Mouse (Mus musculus): Measurements from ENCODE around the gene Ythdf1. TPM values are rescaled to one million over a fixed set of nuclear protein-coding genes. Genes with fewer than 3 reads are reported as not detected.

Ythdf1 gene
- polyA plus RNA-seq, 1 experiment from 2014 or later, result 11.6 TPM

- Histone ChIP-seq H3K4me2 (ENCODE audit: low read depth, low read length) (no peak overlapping the region), H3K4me3 (replicated peaks; ENCODE audit: low read length) (no peak overlapping the region), H3K27ac (ENCODE audit: low read length) (no peak overlapping the region), H3K9me3 (replicated peaks; ENCODE audit: control insufficient read depth, low read length) (no peaks in the 10 kb centered on the region), H3K27me3 (ENCODE audit: control insufficient read depth, insufficient read depth, low read length) (peaks cover 48% of the 10 kb centered on the region), H3K9ac (ENCODE audit: low read length) (no peak overlapping the region), H3K36me3 (ENCODE audit: control insufficient read depth, insufficient read depth, low read length) (no peaks in the 10 kb centered on the region), H3K4me1 (ENCODE audit: control insufficient read depth, insufficient read depth, low read length) (peaks cover 18% of the 10 kb centered on the region)
- 68% methylated on average over 15 of the region's 15 CpGs for WGBS
- no peak for ATAC-seq (ENCODE audit: insufficient read depth, low FRiP score)
Measured at GRCm38 (mm10) chr2:180896819-180897625, 23.7 kb downstream of the Ythdf1 start.

- no peaks in the 10 kb centered on the region for H3K9me3 ChIP-seq (replicated peaks; ENCODE audit: control insufficient read depth, low read length)
- ATAC-seq (ENCODE audit: insufficient read depth, low FRiP score), result no peak
- no peak overlapping the region for H3K4me2 ChIP-seq (ENCODE audit: low read depth, low read length)
- no peak overlapping the region for H3K4me3 ChIP-seq (replicated peaks; ENCODE audit: low read length)
- H3K27me3 ChIP-seq (ENCODE audit: control insufficient read depth, insufficient read depth, low read length), result peaks cover 59% of the 10 kb centered on the region
- H3K9ac ChIP-seq (ENCODE audit: low read length), result no peak overlapping the region
- H3K4me1 ChIP-seq (ENCODE audit: control insufficient read depth, insufficient read depth, low read length), result peaks cover 18% of the 10 kb centered on the region
- 72% methylated on average over 11 of the region's 11 CpGs for WGBS
- no peak overlapping the region for H3K27ac ChIP-seq (ENCODE audit: low read length)
- H3K36me3 ChIP-seq (ENCODE audit: control insufficient read depth, insufficient read depth, low read length), result no peaks in the 10 kb centered on the region
Measured at GRCm38 (mm10) chr2:180895837-180896525, 24.8 kb downstream of the Ythdf1 start.

- Histone ChIP-seq H3K4me2 (ENCODE audit: low read depth, low read length) (no peak overlapping the region), H3K4me3 (replicated peaks; ENCODE audit: low read length) (no peak overlapping the region), H3K36me3 (ENCODE audit: control insufficient read depth, insufficient read depth, low read length) (no peaks in the 10 kb centered on the region), H3K9ac (ENCODE audit: low read length) (no peak overlapping the region), H3K4me1 (ENCODE audit: control insufficient read depth, insufficient read depth, low read length) (peaks cover 18% of the 10 kb centered on the region), H3K9me3 (replicated peaks; ENCODE audit: control insufficient read depth, low read length) (no peaks in the 10 kb centered on the region), H3K27ac (ENCODE audit: low read length) (no peak overlapping the region), H3K27me3 (ENCODE audit: control insufficient read depth, insufficient read depth, low read length) (peaks cover 65% of the 10 kb centered on the region)
- no peak for ATAC-seq (ENCODE audit: insufficient read depth, low FRiP score)
- 72% methylated on average over 3 of the region's 3 CpGs for whole genome bisulfite sequencing
Measured at GRCm38 (mm10) chr2:180895321-180895720, 25.4 kb downstream of the Ythdf1 start.

GRCm38 (mm10) chr2:180894734-180895133 lies 26.0 kb downstream of the Ythdf1 start:
- no peak overlapping the region for H3K9ac ChIP-seq (ENCODE audit: low read length)
- no peak for ATAC-seq (ENCODE audit: insufficient read depth, low FRiP score)
- H3K9me3 ChIP-seq (replicated peaks; ENCODE audit: control insufficient read depth, low read length), result no peaks in the 10 kb centered on the region
- H3K36me3 ChIP-seq (ENCODE audit: control insufficient read depth, insufficient read depth, low read length), result no peaks in the 10 kb centered on the region
- H3K4me3 ChIP-seq (replicated peaks; ENCODE audit: low read length), result peak overlapping the region; percentile 46; the same call in 1 of the 2 replicates
- H3K27ac ChIP-seq (ENCODE audit: low read length), result no peak overlapping the region
- peaks cover 71% of the 10 kb centered on the region for H3K27me3 ChIP-seq (ENCODE audit: control insufficient read depth, insufficient read depth, low read length)
- peak overlapping the region; percentile 65; the same call in 1 of the 2 replicates for H3K4me2 ChIP-seq (ENCODE audit: low read depth, low read length)
- WGBS, result 1% methylated on average over 13 of the region's 13 CpGs
- H3K4me1 ChIP-seq (ENCODE audit: control insufficient read depth, insufficient read depth, low read length), result peaks cover 18% of the 10 kb centered on the region

- ATAC-seq (ENCODE audit: insufficient read depth, low FRiP score), result 0 out of 2 replicates have a peak, but pooled peaks have one; percentile 12
- Histone ChIP-seq H3K9me3 (replicated peaks; ENCODE audit: control insufficient read depth, low read length) (no peaks in the 10 kb centered on the region), H3K27ac (ENCODE audit: low read length) (no peak overlapping the region), H3K4me2 (ENCODE audit: low read depth, low read length) (peak overlapping the region; percentile 65), H3K36me3 (ENCODE audit: control insufficient read depth, insufficient read depth, low read length) (no peaks in the 10 kb centered on the region), H3K27me3 (ENCODE audit: control insufficient read depth, insufficient read depth, low read length) (peaks cover 77% of the 10 kb centered on the region), H3K4me1 (ENCODE audit: control insufficient read depth, insufficient read depth, low read length) (peaks cover 18% of the 10 kb centered on the region), H3K9ac (ENCODE audit: low read length) (no peak overlapping the region), H3K4me3 (replicated peaks; ENCODE audit: low read length) (peak overlapping the region; percentile 46)
- under 1% methylated on average over 57 of the region's 57 CpGs for whole genome bisulfite sequencing
Measured at GRCm38 (mm10) chr2:180894029-180894623, 26.6 kb downstream of the Ythdf1 start.

DNA sequence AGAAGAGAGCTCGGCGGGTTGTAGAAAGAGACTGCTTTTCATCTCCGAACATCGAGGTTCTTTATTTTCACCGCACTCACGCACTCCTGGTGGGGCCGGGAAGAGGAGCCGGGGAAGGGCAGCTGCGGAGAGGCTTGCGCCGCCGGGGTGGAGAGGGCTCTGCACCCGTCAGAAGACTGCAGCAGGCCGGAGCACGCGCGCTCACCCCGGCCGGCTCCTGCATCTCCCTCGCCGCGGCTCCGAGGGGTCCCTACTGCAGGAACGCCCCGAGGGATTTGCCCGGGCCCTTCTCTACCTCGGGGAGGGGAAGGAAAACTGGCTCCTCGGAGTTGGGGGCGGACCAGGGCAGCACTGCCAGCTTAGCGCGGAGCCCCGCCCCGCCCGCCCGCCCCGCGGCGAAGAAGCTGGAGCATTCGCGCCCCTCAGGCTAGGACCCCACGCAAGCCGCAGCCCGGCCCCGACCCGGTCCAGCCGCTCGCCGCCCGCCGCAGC lies 27.2 kb downstream of the Ythdf1 start:
- under 1% methylated on average over 50 of the region's 50 CpGs for WGBS
- no peaks in the 10 kb centered on the region for H3K9me3 ChIP-seq (replicated peaks; ENCODE audit: control insufficient read depth, low read length)
- peak; percentile 15; the same call in 1 of the 2 replicates for ATAC-seq (ENCODE audit: insufficient read depth, low FRiP score)
- peaks cover 18% of the 10 kb centered on the region for H3K4me1 ChIP-seq (ENCODE audit: control insufficient read depth, insufficient read depth, low read length)
- peaks cover 83% of the 10 kb centered on the region for H3K27me3 ChIP-seq (ENCODE audit: control insufficient read depth, insufficient read depth, low read length)
- peak overlapping the region; percentile 46 for H3K4me3 ChIP-seq (replicated peaks; ENCODE audit: low read length)
- peak overlapping the region; percentile 65 for H3K4me2 ChIP-seq (ENCODE audit: low read depth, low read length)
- H3K36me3 ChIP-seq (ENCODE audit: control insufficient read depth, insufficient read depth, low read length), result no peaks in the 10 kb centered on the region
- H3K27ac ChIP-seq (ENCODE audit: low read length), result no peak overlapping the region
- H3K9ac ChIP-seq (ENCODE audit: low read length), result no peak overlapping the region

DNA sequence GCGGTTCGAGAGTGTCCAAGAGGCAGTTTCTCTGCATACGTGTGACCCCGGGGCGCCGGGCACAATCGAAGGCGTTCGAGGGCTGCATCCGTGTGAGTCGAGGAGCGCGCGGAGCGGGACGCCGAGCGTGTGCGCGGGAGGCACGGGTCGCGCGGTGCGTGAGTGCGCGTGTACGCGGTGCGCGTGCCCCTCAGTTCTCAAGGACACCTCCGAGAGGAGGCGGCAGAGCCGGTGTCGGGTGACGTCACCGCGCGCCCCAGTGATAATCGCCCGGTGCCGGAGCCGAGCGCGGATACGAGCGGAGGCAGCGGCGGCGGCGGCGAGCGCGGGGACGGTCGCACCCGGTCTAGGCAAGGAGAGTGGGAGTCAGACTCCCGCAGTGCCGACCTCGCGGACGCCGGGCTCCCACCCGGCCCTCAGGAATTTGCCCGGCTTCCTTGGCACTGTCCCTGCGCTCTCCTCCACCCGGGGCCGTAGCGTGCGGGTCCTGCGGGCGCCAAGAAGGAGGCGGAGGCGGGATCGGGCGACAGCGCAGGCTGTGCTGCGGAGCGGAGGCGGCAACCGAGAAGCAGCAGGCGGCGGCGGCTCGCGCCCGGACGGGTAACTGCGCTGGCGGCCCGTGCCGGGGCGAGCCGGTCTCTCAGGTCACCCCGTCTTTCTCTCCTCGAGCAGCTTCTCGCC lies 27.8 kb downstream of the Ythdf1 start:
- H3K27ac ChIP-seq (ENCODE audit: low read length), result no peak overlapping the region
- no peaks in the 10 kb centered on the region for H3K36me3 ChIP-seq (ENCODE audit: control insufficient read depth, insufficient read depth, low read length)
- H3K27me3 ChIP-seq (ENCODE audit: control insufficient read depth, insufficient read depth, low read length), result peaks cover 85% of the 10 kb centered on the region
- H3K4me2 ChIP-seq (ENCODE audit: low read depth, low read length), result peak overlapping the region; percentile 65
- no peak for ATAC-seq (ENCODE audit: insufficient read depth, low FRiP score)
- H3K4me1 ChIP-seq (ENCODE audit: control insufficient read depth, insufficient read depth, low read length), result peaks cover 18% of the 10 kb centered on the region
- H3K4me3 ChIP-seq (replicated peaks; ENCODE audit: low read length), result peak overlapping the region; percentile 46
- no peaks in the 10 kb centered on the region for H3K9me3 ChIP-seq (replicated peaks; ENCODE audit: control insufficient read depth, low read length)
- no peak overlapping the region for H3K9ac ChIP-seq (ENCODE audit: low read length)
- WGBS, result under 1% methylated on average over 97 of the region's 97 CpGs

DNA sequence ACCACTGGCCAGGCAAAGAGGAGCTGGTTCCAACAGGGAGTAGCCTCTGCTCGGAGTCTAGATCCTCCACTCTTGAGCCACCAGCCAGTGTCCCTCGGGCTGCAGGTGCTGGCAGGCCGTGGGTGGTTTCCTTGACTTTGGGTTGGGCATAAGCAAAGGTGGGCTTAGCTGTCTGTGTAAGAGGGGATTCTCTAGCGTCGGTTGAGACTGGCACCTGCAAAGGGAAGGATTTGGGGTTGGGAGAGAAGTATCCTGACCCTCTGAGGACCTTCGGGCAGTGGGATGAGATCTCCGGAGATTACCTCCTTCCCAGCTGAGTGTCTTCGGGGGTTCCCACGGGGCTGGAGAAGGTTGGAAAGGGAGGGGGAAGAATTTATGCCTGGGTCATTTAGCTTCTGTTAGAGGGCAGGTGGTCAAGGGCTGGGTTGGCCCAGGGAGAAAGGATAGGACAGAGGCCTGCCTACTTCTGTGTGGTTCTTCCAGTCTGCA lies 28.9 kb downstream of the Ythdf1 start:
- no peak overlapping the region for H3K4me2 ChIP-seq (ENCODE audit: low read depth, low read length)
- H3K9me3 ChIP-seq (replicated peaks; ENCODE audit: control insufficient read depth, low read length), result no peaks in the 10 kb centered on the region
- H3K27ac ChIP-seq (ENCODE audit: low read length), result no peak overlapping the region
- no peak overlapping the region for H3K4me3 ChIP-seq (replicated peaks; ENCODE audit: low read length)
- no peaks in the 10 kb centered on the region for H3K36me3 ChIP-seq (ENCODE audit: control insufficient read depth, insufficient read depth, low read length)
- peaks cover 18% of the 10 kb centered on the region for H3K4me1 ChIP-seq (ENCODE audit: control insufficient read depth, insufficient read depth, low read length)
- no peak overlapping the region for H3K9ac ChIP-seq (ENCODE audit: low read length)
- peaks cover 82% of the 10 kb centered on the region for H3K27me3 ChIP-seq (ENCODE audit: control insufficient read depth, insufficient read depth, low read length)
- WGBS, result 7% methylated on average over 9 of the region's 9 CpGs
- ATAC-seq (ENCODE audit: insufficient read depth, low FRiP score), result no peak

Data from stomach, embryonic 16.5 days (tissue).